Mouse (Mus musculus) kidney, adult 11 months (tissue): ENCODE data around the gene Vmn2r54.
"Not testable (repeated sequence)": the region's sequence is repeated elsewhere in the genome, so short reads cannot be mapped to it uniquely, and the experiment has no call there.

Source experiments
- DNase-seq: peaks from one replicate; pipeline ENCODE4 v3.0.0; 2022

Gene Vmn2r54

DNA sequence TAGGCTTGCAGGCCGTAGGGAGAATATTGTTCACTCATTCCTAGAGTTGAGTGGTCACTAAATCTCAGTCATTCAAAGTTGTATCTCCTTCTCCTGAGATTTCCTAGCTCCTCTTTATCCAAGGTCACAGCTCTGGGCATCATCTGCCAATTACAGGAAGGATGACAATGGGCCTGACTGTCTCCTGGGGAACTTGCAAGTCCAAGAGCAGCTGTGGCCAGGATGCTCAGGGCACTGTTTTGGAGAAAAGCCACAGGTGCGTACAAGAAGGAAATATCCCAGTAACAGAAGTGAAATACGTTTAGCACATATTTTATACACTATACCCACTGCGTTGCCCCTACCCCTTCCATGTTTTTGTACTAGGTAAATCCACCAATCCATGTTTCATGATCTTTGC is at the start of gene Vmn2r54:
TSS of gene Vmn2r54 (minus strand) at position 101 of the 400 bp plus-strand sequence.
- DNase-seq: not testable (repeated sequence)

DNA sequence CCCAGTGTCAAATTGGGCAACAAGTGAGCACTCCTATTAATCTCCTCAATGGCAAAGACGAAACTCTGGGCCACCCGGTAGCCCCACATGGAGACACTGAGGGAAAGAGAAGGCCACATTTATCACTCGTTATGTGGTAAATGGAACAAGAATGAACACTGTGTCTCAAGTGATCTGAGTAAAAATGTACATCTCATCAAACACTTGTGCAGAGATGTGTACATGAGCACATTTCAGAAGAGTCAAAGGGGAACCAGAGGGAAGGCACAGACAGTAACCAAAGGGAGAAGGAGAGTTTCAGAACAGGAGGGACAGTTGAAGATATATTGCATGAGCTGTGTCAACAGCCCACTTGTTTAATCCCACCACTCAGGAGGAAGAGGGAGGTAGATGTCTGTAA is 44.8 kb upstream of the Vmn2r54 start, which contains the start of gene Vmn2r55:
TSS of gene Vmn2r55 (minus strand) at position 101 of the 400 bp plus-strand sequence.
- DNase-seq: not testable (repeated sequence)

DNA sequence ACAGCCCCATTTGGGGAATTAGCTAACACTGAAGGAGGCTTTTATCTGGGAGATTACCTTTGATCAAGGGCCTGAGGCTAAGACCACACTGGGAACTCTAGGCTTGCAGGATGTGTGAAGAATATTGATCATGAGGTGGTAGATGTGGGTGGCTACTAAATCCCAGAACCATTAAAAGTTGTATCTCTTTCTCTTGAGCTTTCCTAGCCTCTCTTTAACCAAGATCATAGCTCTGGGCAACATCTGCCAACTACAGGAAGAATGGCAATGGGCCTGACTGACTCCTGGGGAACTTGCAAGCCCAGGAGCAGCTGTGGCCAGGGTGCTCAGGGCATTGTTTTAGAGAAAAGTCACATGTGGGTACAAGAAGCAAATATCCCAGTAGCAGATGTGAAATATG is 31.4 kb downstream of the Vmn2r54 start, which contains the start of gene Vmn2r53:
TSS of gene Vmn2r53 (minus strand) at position 101 of the 400 bp plus-strand sequence.
- DNase-seq: no peak
